Mouse (Mus musculus) embryonic facial prominence, embryonic 13.5 days (tissue): ENCODE measurements around the gene Prtg. TPM values are rescaled to one million over a fixed set of nuclear protein-coding genes. Genes with fewer than 3 reads are reported as not detected.

ENCODE experiments used
- ATAC-seq: fragments of 200-750 bp; cut with Nextera tagmentation; 2 replicates; pipeline ENCODE4 v1.8.0; 2017; ENCODE audit warnings: low read depth; ENCODE audit not compliant: insufficient number of reproducible peaks, insufficient read depth, low FRiP score, low TSS enrichment
- H3K27ac ChIP-seq: fragments of 300-500 bp; sonication (generic); 2 replicates; pipeline ENCODE4 v1.5.1; 2015; ENCODE audit warnings: moderate library complexity, mild to moderate bottlenecking, inconsistent platforms
- H3K27me3 ChIP-seq: fragments of 300-500 bp; sonication (generic); 2 replicates; pipeline ENCODE4 v1.6.1; 2015; ENCODE audit warnings: mild to moderate bottlenecking, inconsistent platforms
- H3K36me3 ChIP-seq: fragments of 300-500 bp; sonication (generic); 2 replicates; pipeline ENCODE4 v1.6.1; 2015; ENCODE audit warnings: mild to moderate bottlenecking, inconsistent platforms
- H3K4me1 ChIP-seq: fragments of 300-500 bp; sonication (generic); 2 replicates; pipeline ENCODE4 v1.6.1; 2015; ENCODE audit warnings: inconsistent platforms
- H3K4me2 ChIP-seq: fragments of 300-500 bp; sonication (generic); 2 replicates; pipeline ENCODE4 v1.6.1; 2015; ENCODE audit warnings: moderate library complexity, mild to moderate bottlenecking, inconsistent platforms
- H3K4me3 ChIP-seq: fragments of 300-500 bp; sonication (generic); 2 replicates; pipeline ENCODE4 v1.5.1; 2015; ENCODE audit warnings: mild to moderate bottlenecking, inconsistent platforms
- H3K9ac ChIP-seq: fragments of 300-500 bp; sonication (generic); 2 replicates; pipeline ENCODE4 v1.6.1; 2015; ENCODE audit warnings: mild to moderate bottlenecking, inconsistent platforms
- H3K9me3 ChIP-seq: fragments of 300-500 bp; sonication (generic); 2 replicates; pipeline ENCODE4 v1.6.1; 2016; ENCODE audit warnings: inconsistent platforms
- WGBS: fragments of 180-500 bp; shearing (Covaris S2); methylation state at CpG from one replicate; pipeline ENCODE4 v1.1.7; 2015; ENCODE audit warnings: mixed read lengths; 5-methylcytosine and 5-hydroxymethylcytosine counted together
- polyA plus RNA-seq: library from polyadenylated mRNA; unstranded; fragments of >200 nt; fragmentation: Nextera tagmentation; extraction: Ambion mirVana; gene quantifications from 2 replicates; pipeline ENCODE4 v1.2.1, GENCODE M21; 2015

The Prtg gene
- polyA plus RNA-seq = 1.3 and 1.8 TPM in 2 replicates

GRCm38 (mm10) chr9:72806731-72807419, at the start of gene Prtg:
Gene Prtg (plus strand): TSS chr9:72806874.
- no peaks in the 10 kb centered on the region for H3K9me3 ChIP-seq
- peaks cover 27% of the 10 kb centered on the region for H3K4me1 ChIP-seq
- H3K4me3 ChIP-seq = peak within 1 kb of the TSS; percentile 82
- peak within 1 kb of the TSS; percentile 92 for H3K9ac ChIP-seq
- WGBS = under 1% methylated on average over 55 of the region's 57 CpGs
- peak within 1 kb of the TSS; percentile 99 for H3K4me2 ChIP-seq
- peak; percentile 52; the same call in 1 of the 2 replicates for ATAC-seq
- H3K27ac ChIP-seq = peak within 1 kb of the TSS; percentile 91
- no peaks in the 10 kb centered on the region for H3K36me3 ChIP-seq
- no peaks in the 10 kb centered on the region for H3K27me3 ChIP-seq

- H3K36me3 ChIP-seq = no peaks in the 10 kb centered on the region
- no peak for ATAC-seq
Observed at GRCm38 (mm10) chr9:72757143-72757542, 49.5 kb upstream of the Prtg start.

GRCm38 (mm10) chr9:72758705-72759131, 48.0 kb upstream of the Prtg start:
- Histone ChIP-seq H3K27me3 (no peaks in the 10 kb centered on the region), H3K4me3 (no peak overlapping the region), H3K27ac (no peak overlapping the region), H3K36me3 (no peaks in the 10 kb centered on the region), H3K4me2 (no peak overlapping the region), H3K9me3 (no peaks in the 10 kb centered on the region), H3K9ac (no peak overlapping the region), H3K4me1 (peaks cover 38% of the 10 kb centered on the region)
- 20% methylated on average over 8 of the region's 8 CpGs for WGBS
- no peak for ATAC-seq

More at GRCm38 (mm10) chr9:72757143-72757542, 49.5 kb upstream of the Prtg start:
- H3K27ac ChIP-seq = no peak overlapping the region
- H3K9ac ChIP-seq = no peak overlapping the region
- 54% methylated on average over 5 of the region's 5 CpGs for WGBS
- no peak overlapping the region for H3K4me2 ChIP-seq
- no peak overlapping the region for H3K4me3 ChIP-seq
- no peaks in the 10 kb centered on the region for H3K27me3 ChIP-seq
- H3K9me3 ChIP-seq = no peaks in the 10 kb centered on the region
- H3K4me1 ChIP-seq = peaks cover 36% of the 10 kb centered on the region

GRCm38 (mm10) chr9:72763050-72763718, 43.5 kb upstream of the Prtg start:
- no peak for ATAC-seq
- Histone ChIP-seq H3K4me2 (no peak overlapping the region), H3K4me1 (peaks cover 32% of the 10 kb centered on the region), H3K27me3 (no peaks in the 10 kb centered on the region), H3K4me3 (no peak overlapping the region), H3K9ac (no peak overlapping the region), H3K9me3 (no peaks in the 10 kb centered on the region), H3K36me3 (no peaks in the 10 kb centered on the region), H3K27ac (peak overlapping the region; percentile 40)
- 11% methylated on average over 3 of the region's 3 CpGs for WGBS

- Histone ChIP-seq H3K9ac (peak overlapping the region; percentile 70), H3K4me2 (peak overlapping the region; percentile 72), H3K4me1 (peaks cover 22% of the 10 kb centered on the region), H3K9me3 (no peaks in the 10 kb centered on the region), H3K27ac (peak overlapping the region; percentile 57; the same call in 1 of the 2 replicates), H3K27me3 (no peaks in the 10 kb centered on the region), H3K36me3 (no peaks in the 10 kb centered on the region), H3K4me3 (peak overlapping the region; percentile 44)
- ATAC-seq = 0 out of 2 replicates have a peak, but pooled peaks have one; percentile 17
- under 1% methylated on average over 17 of the region's 17 CpGs for WGBS
Observed at GRCm38 (mm10) chr9:72766789-72767349, 39.8 kb upstream of the Prtg start.

- Histone ChIP-seq H3K36me3 (no peaks in the 10 kb centered on the region), H3K9me3 (no peaks in the 10 kb centered on the region), H3K4me1 (peaks cover 10% of the 10 kb centered on the region), H3K27ac (no peak overlapping the region), H3K4me2 (no peak overlapping the region), H3K9ac (no peak overlapping the region), H3K27me3 (no peaks in the 10 kb centered on the region), H3K4me3 (no peak overlapping the region)
- no peak for ATAC-seq
- 82% methylated on average over 4 of the region's 4 CpGs for WGBS
Observed at GRCm38 (mm10) chr9:72775022-72775421, 31.7 kb upstream of the Prtg start.

GRCm38 (mm10) chr9:72779004-72779403, 27.7 kb upstream of the Prtg start:
- Histone ChIP-seq H3K4me1 (peaks cover 32% of the 10 kb centered on the region), H3K4me2 (no peak overlapping the region), H3K27me3 (no peaks in the 10 kb centered on the region), H3K36me3 (no peaks in the 10 kb centered on the region), H3K9me3 (no peaks in the 10 kb centered on the region), H3K9ac (no peak overlapping the region), H3K27ac (no peak overlapping the region), H3K4me3 (no peak overlapping the region)
- WGBS = 33% methylated on average over 11 of the region's 11 CpGs
- ATAC-seq = no peak

- Histone ChIP-seq H3K4me1 (peaks cover 32% of the 10 kb centered on the region), H3K4me3 (no peak overlapping the region), H3K9ac (no peak overlapping the region), H3K36me3 (no peaks in the 10 kb centered on the region), H3K27ac (peak overlapping the region; percentile 33; the same call in 1 of the 2 replicates), H3K4me2 (no peak overlapping the region), H3K9me3 (no peaks in the 10 kb centered on the region), H3K27me3 (no peaks in the 10 kb centered on the region)
- WGBS = 11% methylated on average over 4 of the region's 4 CpGs
- ATAC-seq = no peak
Observed at GRCm38 (mm10) chr9:72779733-72780132, 26.9 kb upstream of the Prtg start.

GRCm38 (mm10) chr9:72780694-72781093, 26.0 kb upstream of the Prtg start:
- peak overlapping the region; percentile 33; the same call in 1 of the 2 replicates for H3K27ac ChIP-seq
- 44% methylated on average over 5 of the region's 5 CpGs for WGBS
- H3K4me3 ChIP-seq = no peak overlapping the region
- H3K9me3 ChIP-seq = no peaks in the 10 kb centered on the region
- no peak for ATAC-seq
- H3K27me3 ChIP-seq = no peaks in the 10 kb centered on the region
- H3K36me3 ChIP-seq = no peaks in the 10 kb centered on the region
- H3K4me2 ChIP-seq = no peak overlapping the region
- H3K9ac ChIP-seq = no peak overlapping the region
- H3K4me1 ChIP-seq = peaks cover 32% of the 10 kb centered on the region

GRCm38 (mm10) chr9:72781466-72781865, 25.2 kb upstream of the Prtg start:
- H3K4me2 ChIP-seq = no peak overlapping the region
- peaks cover 32% of the 10 kb centered on the region for H3K4me1 ChIP-seq
- H3K27ac ChIP-seq = no peak overlapping the region
- H3K4me3 ChIP-seq = no peak overlapping the region
- no peaks in the 10 kb centered on the region for H3K36me3 ChIP-seq
- ATAC-seq = no peak
- no peaks in the 10 kb centered on the region for H3K9me3 ChIP-seq
- H3K9ac ChIP-seq = no peak overlapping the region
- no peaks in the 10 kb centered on the region for H3K27me3 ChIP-seq
- WGBS = 40% methylated on average over 4 of the region's 4 CpGs

- no peak overlapping the region for H3K27ac ChIP-seq
- ATAC-seq = no peak
- no peak overlapping the region for H3K4me3 ChIP-seq
- H3K4me2 ChIP-seq = 0 out of 2 replicates have a peak overlapping the region, but pooled peaks have one; percentile 3
- 29% methylated on average over 8 of the region's 8 CpGs for WGBS
- H3K9me3 ChIP-seq = no peaks in the 10 kb centered on the region
- no peaks in the 10 kb centered on the region for H3K27me3 ChIP-seq
- H3K9ac ChIP-seq = no peak overlapping the region
- peaks cover 32% of the 10 kb centered on the region for H3K4me1 ChIP-seq
- H3K36me3 ChIP-seq = no peaks in the 10 kb centered on the region
Observed at GRCm38 (mm10) chr9:72782121-72782520, 24.6 kb upstream of the Prtg start.
